Mouse (Mus musculus) Muller cell, postnatal 12 days (primary cell): ENCODE results near the gene Trim38.
A peak's percentile ranks its signal among the peaks of the same experiment; 100 is the strongest.
"Not testable (repeated sequence)": the region's sequence is repeated elsewhere in the genome, so short reads cannot be mapped to it uniquely, and the experiment has no call there.

Experiments used
- DNase-seq: peaks from one replicate; pipeline ENCODE4 v3.0.0-alpha.2; 2015; ENCODE audit errors: inconsistent ontology term

Gene Trim38

DNA sequence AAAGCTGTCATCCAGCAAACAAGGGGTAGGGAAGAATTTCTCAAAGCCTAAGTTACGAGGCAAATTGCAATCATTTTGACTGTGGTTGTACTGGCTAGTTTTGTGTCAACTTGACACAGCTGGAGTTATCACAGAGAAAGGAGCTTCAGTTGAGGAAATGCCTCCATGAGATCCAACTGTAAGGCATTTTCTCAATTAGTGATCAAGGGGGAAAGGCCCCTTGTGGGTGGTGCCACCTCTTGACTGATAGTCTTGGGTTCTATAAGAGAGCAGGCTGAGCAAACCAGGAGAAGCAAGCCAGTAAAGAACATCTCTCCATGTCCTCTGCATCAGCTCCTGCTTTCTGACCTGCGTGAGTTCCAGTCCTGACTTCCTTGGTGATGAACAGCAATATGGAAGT, at the start of gene Trim38:
TSS of gene Trim38 (plus strand) at position 301 of the 400 bp plus-strand sequence.
- DNase-seq = not testable (repeated sequence)

DNA sequence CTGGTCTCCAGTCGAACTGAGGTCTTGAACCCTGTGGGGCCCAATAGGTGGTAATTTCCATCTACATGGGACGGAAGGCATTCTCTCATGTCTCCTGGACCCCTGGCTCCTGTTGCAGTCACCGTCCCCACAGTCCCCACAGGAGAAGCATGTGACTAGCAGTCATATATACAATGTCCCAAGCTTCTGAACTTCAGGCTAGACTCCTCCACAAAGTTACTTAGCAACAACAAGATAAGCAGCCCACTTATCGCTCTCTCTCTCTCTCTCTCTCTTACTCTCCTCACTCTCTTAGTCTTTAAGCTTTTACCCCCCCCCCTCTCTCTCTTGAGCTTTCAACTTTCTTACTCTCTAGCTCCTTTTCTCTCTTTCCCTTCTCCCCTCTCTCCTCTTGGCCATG, 45.5 kb upstream of the Trim38 start:
- DNase-seq = no peak

DNA sequence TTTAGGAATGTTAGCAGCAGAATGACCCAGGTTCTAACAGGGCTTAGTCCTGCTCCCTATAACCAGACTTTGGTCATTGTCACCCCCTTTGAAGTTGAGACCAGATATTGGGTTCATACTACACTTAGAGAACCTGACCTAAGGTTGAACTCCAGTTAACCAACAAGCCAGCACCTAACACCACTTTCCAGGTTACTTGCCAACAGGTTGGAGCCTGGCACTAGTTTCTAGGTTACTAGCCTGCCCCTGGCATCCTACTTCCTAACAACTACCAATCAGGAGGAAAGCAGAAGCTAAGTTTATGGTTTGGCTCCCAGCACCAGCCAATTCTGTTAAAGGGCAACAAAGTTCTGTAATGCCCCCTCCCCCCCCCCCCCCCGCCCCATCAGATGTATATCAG, 44.5 kb upstream of the Trim38 start:
- DNase-seq = no peak

DNA sequence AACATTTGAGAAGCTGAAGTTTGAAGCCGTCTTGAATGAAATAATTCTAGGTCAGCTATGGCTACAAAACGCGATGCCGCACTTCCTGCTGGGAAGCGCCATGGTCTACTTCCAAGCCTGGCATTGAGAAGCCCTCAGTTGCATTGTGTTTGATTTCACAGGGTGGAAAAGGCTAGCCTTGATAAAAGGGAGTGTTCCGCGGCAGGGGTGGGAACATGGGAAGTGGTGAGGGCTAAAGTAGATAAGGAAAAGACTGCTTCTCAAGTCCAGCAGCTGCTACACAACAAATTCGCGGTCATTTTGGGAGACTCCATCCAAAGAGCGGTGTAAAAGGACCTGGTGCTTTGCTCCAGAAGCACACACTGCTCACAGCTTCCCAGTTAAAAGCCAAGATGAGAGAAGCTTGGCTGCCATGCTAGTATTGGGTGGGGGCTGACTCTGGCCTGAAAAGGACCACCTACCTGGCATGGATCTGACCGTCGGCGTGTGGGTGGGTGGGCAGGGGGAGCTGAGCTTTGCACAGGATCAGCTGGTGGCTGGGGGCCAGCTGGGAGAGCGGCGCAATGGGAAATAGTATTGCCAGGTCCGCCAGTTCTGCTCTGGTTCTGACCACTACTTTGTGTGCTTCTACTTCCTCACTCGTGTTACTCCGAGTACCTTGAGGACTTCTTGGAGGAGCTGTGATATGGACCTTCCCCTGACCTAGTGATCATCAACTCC, 41.1 kb upstream of the Trim38 start:
- no peak for DNase-seq

DNA sequence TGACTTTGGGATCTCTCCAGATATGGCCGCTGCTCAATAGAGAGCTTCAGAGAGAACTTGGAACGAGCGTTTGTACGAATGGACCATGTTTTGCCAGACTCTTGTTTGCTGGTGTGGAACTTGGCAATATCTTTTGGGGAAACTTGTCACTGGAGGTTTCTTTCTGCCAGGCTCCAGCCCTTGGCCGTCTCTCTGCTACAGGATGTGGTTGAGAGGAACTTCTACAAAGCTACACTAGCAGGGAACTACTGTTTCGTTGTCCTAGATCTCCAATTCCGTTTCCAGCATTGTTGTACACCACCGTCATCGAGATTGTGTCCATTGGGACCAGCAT, 40.6 kb upstream of the Trim38 start:
- no peak for DNase-seq

DNA sequence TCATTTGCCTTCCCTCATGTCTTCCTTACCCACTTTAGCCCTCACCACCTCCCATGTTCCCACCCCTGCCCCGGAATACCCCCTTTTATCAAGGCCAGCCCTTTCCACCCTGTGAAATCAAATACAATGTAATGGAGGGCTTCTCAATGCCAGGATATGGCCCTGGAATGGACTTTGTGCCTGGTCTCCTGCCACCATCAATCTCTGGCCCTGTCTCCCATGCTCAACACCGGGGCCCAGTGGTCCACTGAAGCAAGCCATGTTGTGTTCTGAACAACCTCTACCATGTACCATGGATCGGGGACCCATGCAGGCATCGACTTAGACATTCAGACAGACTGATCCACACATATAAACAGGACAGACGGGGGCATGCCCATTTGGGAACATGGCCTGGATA, 40.0 kb upstream of the Trim38 start:
- no peak for DNase-seq

DNA sequence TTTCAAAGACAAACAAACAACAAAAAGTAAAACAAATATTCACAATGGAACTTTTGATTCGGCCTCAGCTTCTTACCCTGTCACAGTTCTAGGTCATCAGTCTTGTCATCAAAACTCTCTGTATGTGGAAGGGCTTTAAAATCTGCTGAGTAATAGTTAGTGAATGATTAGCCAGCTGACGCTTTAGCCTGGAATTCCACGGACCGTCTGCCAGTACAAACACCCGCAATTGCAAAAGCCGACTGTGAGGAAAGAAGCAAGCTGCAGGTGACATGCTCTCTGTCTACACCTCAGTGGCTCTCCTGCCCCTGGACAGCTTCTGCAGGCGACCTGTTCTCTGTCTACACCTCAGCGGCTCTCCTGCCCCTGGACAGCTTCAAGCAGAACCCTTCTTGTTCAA, 39.2 kb upstream of the Trim38 start:
- peak; percentile 79 for DNase-seq

DNA sequence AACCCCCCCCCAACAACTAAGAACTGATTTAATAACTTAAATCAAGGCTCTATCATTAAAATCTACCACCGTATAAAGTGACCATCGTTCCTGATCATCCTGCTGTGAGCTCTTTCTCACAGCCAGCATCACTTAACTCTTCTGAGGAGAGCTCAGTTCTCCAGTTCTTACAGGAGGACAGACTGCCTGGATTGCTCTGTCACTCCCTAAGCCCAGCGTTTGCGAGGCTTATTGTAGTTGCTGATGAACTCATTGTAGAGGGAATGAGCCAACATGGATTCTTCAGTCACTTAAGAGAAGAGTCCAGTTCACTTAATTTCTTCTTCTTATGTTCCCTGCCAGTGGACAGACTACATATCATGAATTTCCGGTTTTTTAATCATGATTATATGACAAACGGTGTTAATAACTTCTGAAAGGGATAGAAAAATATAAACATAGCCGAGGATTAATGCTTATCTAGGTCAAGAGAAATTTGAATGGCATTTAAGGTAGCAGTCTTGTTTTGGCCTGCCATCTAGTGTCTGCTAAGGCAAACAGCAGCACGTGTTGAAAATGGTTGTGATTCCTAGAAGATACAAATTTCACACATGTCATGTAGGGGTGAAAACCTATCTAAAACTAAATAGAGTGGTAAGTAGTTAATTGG, 37.4 kb upstream of the Trim38 start:
- DNase-seq = peak; percentile 53

DNA sequence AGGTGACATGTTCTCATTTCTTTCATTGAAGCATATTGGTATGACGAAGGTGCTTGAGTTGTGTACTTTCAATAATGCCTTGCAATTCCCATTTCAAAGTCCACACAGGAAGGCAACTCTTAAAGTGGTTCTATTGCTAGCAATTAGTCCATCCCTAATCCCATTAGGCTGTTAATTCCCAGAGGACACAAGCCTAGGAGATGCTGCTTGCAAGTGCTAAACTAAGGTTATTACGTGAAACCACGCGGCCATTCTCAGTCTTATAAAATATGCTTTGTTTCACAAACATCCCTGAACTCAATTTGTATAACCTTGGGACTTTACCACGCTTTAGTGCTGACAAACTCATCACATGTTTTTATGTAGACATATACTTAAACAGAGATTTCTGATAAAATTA, 32.6 kb upstream of the Trim38 start:
- DNase-seq = no peak

DNA sequence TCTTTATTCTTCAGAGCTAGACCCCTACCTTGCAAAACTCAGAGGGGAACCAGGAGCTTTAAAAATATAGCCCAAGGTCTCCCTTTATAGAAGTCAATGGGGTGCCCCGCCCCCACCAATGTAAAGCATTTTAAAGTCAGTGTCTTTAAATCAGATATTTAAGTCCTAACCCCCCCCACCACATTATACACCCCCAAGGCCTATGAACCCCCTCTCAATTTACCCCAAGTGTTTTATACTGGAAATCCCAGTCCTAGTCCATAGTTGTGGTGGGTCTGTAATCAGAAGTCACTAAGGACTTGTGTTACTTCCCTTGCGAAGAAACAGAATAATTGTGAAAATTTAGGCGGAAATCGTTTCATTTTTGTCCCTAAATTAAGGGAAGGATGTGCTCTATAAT, 31.7 kb upstream of the Trim38 start:
- DNase-seq = no peak

DNA sequence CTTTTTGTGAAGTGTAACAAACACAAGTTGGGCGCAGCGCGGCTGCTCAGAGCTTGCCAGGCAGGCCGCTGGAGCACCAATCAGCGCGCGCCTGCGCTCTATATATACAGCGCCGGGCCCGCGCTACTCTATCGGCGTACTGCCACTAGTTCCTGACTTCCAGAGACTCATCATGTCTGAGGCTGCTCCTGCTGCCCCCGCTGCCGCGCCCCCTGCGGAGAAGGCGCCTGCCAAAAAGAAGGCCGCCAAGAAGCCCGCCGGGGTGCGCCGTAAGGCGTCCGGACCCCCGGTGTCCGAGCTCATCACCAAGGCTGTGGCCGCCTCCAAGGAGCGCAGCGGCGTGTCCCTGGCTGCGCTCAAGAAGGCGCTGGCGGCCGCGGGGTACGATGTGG, 31.0 kb upstream of the Trim38 start, which contains the start of gene Hist1h1c:
TSS of gene Hist1h1c (plus strand) at position 132 of the 392 bp plus-strand sequence.
- DNase-seq = peak; percentile 91

DNA sequence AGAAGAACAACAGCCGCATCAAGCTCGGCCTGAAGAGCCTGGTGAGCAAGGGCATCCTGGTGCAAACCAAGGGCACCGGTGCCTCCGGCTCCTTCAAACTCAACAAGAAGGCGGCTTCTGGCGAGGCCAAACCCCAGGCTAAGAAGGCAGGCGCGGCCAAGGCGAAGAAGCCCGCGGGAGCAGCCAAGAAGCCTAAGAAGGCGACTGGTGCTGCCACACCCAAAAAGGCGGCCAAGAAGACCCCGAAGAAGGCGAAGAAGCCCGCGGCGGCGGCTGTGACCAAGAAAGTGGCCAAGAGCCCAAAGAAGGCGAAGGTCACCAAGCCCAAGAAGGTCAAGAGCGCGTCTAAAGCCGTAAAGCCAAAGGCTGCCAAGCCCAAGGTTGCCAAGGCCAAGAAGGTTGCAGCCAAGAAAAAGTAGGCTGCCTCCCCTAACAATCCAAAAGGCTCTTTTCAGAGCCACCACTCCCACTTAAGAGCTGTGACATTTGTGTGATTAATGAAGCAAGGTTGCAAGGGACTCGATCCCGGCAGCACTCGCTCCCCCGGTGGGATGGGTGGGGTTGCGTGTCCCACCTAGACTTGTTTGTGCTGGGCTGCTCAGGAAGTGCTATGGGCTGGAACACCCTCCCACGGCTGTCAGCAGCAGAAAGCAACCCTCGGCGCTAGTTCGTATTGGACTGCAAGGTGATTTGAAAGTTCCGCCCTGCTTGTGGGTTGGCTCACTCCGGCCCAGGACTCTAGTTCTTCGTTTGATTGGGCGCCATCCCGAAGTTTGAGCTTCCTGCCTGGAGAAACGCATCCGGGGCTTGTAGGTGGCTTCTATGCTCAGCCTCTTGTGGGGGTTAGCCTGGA, 30.4 kb upstream of the Trim38 start:
- DNase-seq = peak; percentile 94

DNA sequence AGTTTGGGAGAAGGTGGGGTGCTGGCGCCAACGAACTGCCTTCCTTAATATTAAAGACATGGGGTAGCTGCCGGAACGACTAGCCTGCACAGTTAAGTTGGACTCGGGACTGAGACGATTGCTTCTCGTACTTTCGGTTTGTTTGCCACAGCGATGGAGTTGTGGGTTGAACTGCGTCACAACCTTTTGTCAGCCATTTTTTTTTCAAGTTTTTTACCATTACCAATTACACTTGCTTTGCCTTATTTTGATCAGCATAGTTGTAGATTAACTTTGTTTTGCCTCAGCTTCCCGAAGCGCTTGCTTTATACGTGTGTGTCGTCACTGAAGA, 29.8 kb upstream of the Trim38 start:
- DNase-seq = no peak

DNA sequence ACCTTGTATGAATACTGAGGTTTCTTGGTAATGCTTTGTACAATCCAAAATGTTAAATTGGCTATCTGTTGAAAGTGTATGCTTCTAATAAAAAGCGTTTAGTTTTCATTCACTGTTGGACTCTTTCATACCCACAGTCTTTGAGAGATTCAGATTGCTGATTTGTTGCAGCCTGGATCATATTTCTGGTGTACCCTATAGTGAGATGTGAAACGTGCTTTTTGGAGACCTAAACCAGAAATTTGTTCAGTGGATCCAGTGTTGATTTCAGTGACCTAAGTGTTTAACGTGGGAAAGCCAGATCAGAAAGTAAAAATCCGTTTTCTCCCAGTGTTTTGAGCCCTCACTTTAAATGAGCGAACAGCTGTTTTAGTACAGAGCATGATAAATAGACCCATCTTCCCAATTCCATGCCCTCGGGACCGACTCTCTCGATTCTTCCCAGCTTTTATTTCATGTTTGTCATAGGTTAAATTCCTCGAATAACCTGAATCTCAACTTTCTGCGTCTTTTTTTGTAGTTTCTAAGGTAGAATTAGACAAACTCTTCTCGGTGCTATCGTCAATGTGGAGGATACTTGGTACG, 29.4 kb upstream of the Trim38 start:
- DNase-seq = no peak

DNA sequence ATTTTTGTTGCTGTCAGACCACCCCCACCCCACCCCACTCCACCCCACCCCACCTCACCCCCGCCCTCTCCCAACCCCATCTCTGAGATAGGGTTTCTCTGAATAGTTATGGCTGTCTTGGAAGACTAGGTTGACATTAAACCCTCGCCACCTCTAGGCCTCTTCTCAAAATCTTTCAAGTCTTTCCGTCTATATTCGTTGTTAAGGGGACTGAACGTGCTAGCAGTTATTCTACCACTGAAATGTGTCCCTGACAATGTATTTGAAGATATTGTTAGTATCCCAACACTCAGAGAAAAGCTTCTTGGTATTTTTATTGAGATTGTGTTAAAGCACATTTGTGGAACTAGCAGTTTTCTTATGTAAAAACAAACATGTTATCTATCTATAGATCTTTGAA, 28.8 kb upstream of the Trim38 start:
- no peak for DNase-seq

DNA sequence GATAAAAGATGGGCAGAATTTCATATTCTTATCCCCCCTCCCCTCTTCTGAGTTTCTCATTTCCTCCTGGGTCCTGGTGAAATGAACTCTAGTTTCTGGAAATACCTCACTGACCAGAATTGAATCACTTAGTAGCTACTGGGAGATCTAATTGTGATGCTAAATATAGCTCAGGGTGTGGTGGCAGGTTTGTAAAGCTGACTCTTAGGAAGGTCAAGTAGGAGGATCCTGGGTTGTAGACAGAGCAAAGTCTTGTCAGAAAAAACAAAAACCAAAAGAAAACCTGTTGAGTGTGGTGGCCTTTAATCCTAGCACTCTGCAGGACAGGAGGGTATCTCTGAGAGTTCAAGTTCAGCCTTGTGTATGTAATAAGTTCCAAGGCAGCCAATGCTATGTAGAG, 27.7 kb upstream of the Trim38 start:
- no peak for DNase-seq

DNA sequence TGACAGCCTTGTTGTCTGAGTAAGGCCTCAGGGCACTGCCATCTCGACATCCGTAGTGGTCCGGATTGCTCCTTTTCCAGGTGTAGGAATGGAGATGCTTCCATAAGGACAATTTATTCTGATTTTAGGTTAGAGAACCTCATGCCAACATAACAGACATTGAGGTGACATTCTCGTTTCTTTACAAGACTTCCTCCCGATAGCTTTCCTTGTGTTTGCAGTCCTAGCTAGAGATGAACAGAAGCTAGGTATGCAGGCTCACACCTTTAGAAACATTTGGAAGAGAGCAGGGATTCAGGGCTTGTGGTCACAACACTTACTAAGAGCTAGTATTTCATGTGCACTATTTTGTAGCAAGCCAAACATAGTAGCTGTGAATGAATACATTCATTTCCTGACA, 26.5 kb upstream of the Trim38 start:
- no peak for DNase-seq

DNA sequence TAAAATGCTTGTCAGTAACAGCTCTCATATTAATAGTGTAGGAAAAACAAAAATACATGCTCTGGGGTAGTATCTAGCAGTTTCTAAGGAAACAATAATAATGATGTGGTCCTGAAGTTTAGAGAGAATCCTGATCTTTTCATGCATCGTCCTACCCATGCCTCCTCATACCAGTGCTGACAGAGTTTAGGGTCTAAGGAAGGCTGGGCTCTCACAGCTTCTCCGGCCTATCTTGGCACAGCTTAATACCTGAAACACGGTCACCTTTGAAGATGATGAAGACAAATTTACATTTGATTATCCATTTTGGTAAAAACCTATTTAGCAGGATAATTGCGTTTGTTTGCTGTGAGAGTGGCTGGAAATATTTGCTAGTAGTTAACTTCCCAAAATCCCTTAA, 25.8 kb upstream of the Trim38 start:
- no peak for DNase-seq

DNA sequence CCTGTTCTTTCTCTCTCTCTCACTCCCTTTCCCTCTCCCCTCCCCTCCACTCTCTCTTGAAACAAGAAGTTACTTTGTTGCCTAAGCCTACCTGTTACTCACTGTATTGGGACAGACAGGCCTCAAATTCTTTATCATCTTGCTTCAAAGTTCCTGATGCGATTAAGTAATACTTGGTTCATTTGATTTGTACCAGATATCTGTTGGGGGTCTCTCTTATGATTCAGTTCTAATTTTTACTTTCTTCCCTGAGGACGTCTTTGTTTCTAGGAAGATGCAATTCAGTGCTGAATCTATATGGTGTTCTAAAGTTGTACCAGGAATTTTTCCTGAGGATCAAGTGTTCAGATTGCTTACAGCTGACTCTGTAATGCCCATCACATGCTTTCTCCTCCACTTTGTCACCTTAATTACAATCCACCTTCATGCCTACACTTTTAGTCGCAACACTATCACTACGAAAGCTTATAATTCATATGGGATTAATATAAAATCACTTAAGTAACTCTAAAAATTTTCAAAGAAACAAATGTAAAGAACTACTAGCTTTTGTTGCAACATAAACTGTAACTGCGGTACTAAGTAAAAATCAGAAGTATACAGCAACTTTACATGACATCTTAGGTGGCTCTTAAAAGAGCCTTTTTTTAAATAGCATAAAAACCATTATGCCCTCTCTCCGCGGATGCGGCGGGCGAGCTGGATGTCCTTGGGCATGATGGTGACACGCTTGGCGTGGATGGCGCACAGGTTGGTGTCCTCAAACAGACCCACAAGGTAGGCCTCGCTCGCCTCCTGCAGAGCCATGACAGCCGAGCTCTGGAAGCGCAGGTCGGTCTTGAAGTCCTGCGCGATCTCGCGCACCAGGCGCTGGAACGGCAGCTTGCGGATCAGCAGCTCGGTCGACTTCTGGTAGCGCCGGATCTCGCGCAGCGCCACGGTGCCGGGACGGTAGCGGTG, 25.0 kb upstream of the Trim38 start:
- DNase-seq = peak; percentile 17

DNA sequence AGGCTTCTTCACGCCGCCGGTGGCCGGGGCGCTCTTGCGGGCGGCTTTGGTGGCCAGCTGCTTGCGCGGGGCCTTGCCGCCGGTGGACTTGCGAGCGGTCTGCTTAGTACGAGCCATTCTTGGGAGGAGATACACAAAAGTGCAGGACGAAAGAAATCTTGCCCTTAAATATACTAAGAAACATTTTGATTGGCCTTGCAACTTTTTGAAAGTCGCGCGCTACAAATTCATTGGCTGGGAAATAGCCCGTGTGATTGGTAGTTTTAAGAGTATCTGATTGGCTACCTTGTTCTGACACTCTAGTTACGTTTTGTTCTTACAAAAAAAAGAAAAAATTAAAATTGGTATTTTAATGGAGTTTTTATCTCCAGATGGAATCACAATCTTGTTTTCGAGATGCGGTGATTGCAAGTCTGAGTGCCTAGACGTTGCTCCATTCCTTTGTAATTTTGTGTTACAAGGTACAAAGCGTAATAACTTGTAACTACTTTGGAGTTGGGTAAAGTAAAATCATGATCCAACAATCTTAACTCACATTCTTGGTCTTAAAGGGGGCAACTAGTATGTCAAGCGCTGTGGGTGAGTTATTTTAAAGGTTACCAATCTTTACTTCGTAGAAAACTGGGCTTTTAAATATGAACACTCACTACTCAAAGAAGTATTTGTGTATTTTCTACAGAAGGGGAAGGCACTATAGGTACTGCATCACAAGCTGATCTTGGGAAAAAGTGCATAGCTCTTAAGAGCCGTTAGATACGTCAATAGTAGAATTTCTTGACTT, 24.1 kb upstream of the Trim38 start, which contains the start of gene Hist1h3c:
TSS of gene Hist1h3c (minus strand) at position 222 of the 781 bp plus-strand sequence.
- peak; percentile 91 for DNase-seq
